Comparison of ENCODE assay signal across 10 mouse cellular contexts in the genomic region with DNA sequence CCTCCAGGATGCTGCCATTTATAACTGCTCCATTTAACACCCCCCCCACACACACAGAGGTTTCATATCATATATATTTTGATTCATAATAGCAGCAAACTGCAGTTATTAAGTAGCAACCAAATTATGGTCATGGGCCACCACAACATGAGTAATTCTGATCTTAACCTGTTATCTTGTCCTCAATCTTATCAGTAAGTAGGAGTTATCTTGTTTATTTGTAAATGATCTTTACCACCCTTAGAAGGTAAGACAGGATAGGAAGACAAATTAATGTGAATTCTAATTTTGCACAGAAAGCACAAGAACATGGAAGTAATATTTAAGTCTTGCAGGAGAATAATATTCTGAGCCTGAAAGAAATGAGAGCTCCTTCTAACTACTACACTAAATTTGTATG. TPM values are rescaled to one million over a fixed set of nuclear protein-coding genes. Genes with fewer than 3 reads are reported as not detected.
A peak's percentile ranks its signal among the peaks of the same experiment; 100 is the strongest.
DNase-seq lines count a peak whose midpoint lies in the region; ATAC-seq and TF ChIP-seq lines count a peak whose summit lies in the region.
"Had no signal": no experiment of that assay in that cellular context is flagged by ENCODE, and none has a peak within 500 bp of the region (broad histone marks: within the 10 kb centered on the region; RNA-seq: fewer than 3 reads in every experiment).

No protein-coding gene starts in this region.

- no peak for DNase-seq in kidney, postnatal 0 days (ENCODE audit: low spot score)
- DNase-seq in kidney, postnatal 10 days: no peak
- DNase-seq in adrenal gland, postnatal 36 days: no peak
- no peak for DNase-seq in cerebellum, postnatal 14 days
- DNase-seq in spleen, adult 12 weeks (ENCODE audit: low spot score): no peak
- DNase-seq: cerebellum, adult 9-11 months had no signal

- H3K9me3 ChIP-seq in kidney, postnatal 0 days (replicated peaks; ENCODE audit: low read length): no peaks in the 10 kb centered on the region
- no peaks in the 10 kb centered on the region for H3K9me3 ChIP-seq in forebrain, embryonic 12.5 days
- no peaks in the 10 kb centered on the region for H3K9me3 ChIP-seq in limb, embryonic 13.5 days
- H3K9me3 ChIP-seq in neural tube, embryonic 14.5 days (ENCODE audit: control insufficient read depth, low read length): no peaks in the 10 kb centered on the region

- H3K4me3 ChIP-seq in kidney, postnatal 0 days (replicated peaks; ENCODE audit: low read depth, low read length): peak overlapping the region; percentile 88; the same call in 1 of the 2 replicates
- peak overlapping the region; percentile 73 for H3K4me3 ChIP-seq in forebrain, embryonic 12.5 days (replicated peaks)
- peak overlapping the region; percentile 90 for H3K4me3 ChIP-seq in limb, embryonic 13.5 days
- H3K4me3 ChIP-seq in neural tube, embryonic 14.5 days (ENCODE audit: low read depth, low read length): peak overlapping the region; percentile 85; the same call in 1 of the 2 replicates

- peaks cover 14% of the 10 kb centered on the region; the same call in 1 of the 2 replicates for H3K36me3 ChIP-seq in kidney, postnatal 0 days (ENCODE audit: insufficient read depth, low read length)
- H3K36me3 ChIP-seq in forebrain, embryonic 12.5 days (replicated peaks): peaks cover 34% of the 10 kb centered on the region
- H3K36me3 ChIP-seq in limb, embryonic 13.5 days: peaks cover 38% of the 10 kb centered on the region
- H3K36me3 ChIP-seq in neural tube, embryonic 14.5 days (ENCODE audit: control insufficient read depth, insufficient read depth, low read length): peaks cover 12% of the 10 kb centered on the region

- H3K27ac ChIP-seq in kidney, postnatal 0 days: no peak overlapping the region
- no peak overlapping the region for H3K27ac ChIP-seq in forebrain, embryonic 12.5 days
- H3K27ac ChIP-seq in limb, embryonic 13.5 days: no peak overlapping the region
- no peak overlapping the region for H3K27ac ChIP-seq in neural tube, embryonic 14.5 days (ENCODE audit: low read depth, low read length)

- H3K4me2 ChIP-seq in kidney, postnatal 0 days (ENCODE audit: low read length): peak overlapping the region; percentile 69
- peak overlapping the region; percentile 74 for H3K4me2 ChIP-seq in forebrain, embryonic 12.5 days
- H3K4me2 ChIP-seq in limb, embryonic 13.5 days (replicated peaks): peak overlapping the region; percentile 70
- peak overlapping the region; percentile 92; the same call in 1 of the 2 replicates for H3K4me2 ChIP-seq in neural tube, embryonic 14.5 days (ENCODE audit: low read depth, low read length)

- H3K4me1 ChIP-seq in kidney, postnatal 0 days (replicated peaks; ENCODE audit: insufficient read depth, low read length): no peaks in the 10 kb centered on the region
- H3K4me1 ChIP-seq in forebrain, embryonic 12.5 days: peaks cover 18% of the 10 kb centered on the region
- H3K4me1 ChIP-seq in limb, embryonic 13.5 days: peaks cover 14% of the 10 kb centered on the region
- H3K4me1 ChIP-seq in neural tube, embryonic 14.5 days (ENCODE audit: control insufficient read depth, insufficient read depth, low read length): peaks cover 11% of the 10 kb centered on the region

- H3K9ac ChIP-seq in kidney, postnatal 0 days (ENCODE audit: low read depth, low read length): 0 out of 2 replicates have a peak overlapping the region, but pooled peaks have one; percentile 65
- H3K9ac ChIP-seq in forebrain, embryonic 12.5 days: peak overlapping the region; percentile 78
- peak overlapping the region; percentile 89; the same call in 1 of the 2 replicates for H3K9ac ChIP-seq in limb, embryonic 13.5 days
- H3K9ac ChIP-seq in neural tube, embryonic 14.5 days (replicated peaks; ENCODE audit: low read depth, low read length): no peak overlapping the region

- TF ChIP-seq CTCF in kidney, postnatal 0 days (IDR thresholded peaks at IDR 0.05; ENCODE audit: low read depth): no peak

- H3K27me3 ChIP-seq in kidney, postnatal 0 days (ENCODE audit: insufficient read depth, low read length): no peaks in the 10 kb centered on the region
- H3K27me3 ChIP-seq in forebrain, embryonic 12.5 days: no peaks in the 10 kb centered on the region
- no peaks in the 10 kb centered on the region for H3K27me3 ChIP-seq in limb, embryonic 13.5 days
- no peaks in the 10 kb centered on the region for H3K27me3 ChIP-seq in neural tube, embryonic 14.5 days (ENCODE audit: control insufficient read depth, insufficient read depth, low read length)
- H3K27me3 ChIP-seq: Patski had no signal

- ATAC-seq in kidney, postnatal 0 days (replicated peaks; ENCODE audit: low FRiP score, low read depth): no peak
- no peak for ATAC-seq in forebrain, embryonic 12.5 days (ENCODE audit: low FRiP score)
- ATAC-seq in limb, embryonic 13.5 days (ENCODE audit: low FRiP score, low read depth): no peak
- ATAC-seq in neural tube, embryonic 14.5 days (ENCODE audit: low read depth): no peak

RNA-seq across cellular contexts. Expression of gene Palb2, which starts 1.0 kb away (rescaled TPM):
- polyA plus RNA-seq in kidney, postnatal 0 days (2015; fragmentation: Nextera tagmentation; extraction: Ambion mirVana): 8.1 and 8.2 TPM in 2 replicates
- polyA plus RNA-seq in forebrain, embryonic 12.5 days (2016; fragmentation: Nextera tagmentation; extraction: Ambion mirVana): 20.4 and 22.2 TPM in 2 replicates
- polyA plus RNA-seq in limb, embryonic 13.5 days (2015; fragmentation: Nextera tagmentation; extraction: Ambion mirVana): 14.3 and 16.1 TPM in 2 replicates
- polyA plus RNA-seq in neural tube, embryonic 14.5 days (2014; fragmentation: Nextera tagmentation; extraction: Ambion mirVana): 5.3 and 6.2 TPM in 2 replicates
- total RNA-seq in adrenal gland, postnatal 36 days (2021): 1 to 10 TPM; 1.6 to 1.9 TPM

RNA-seq across cellular contexts. Expression of gene Dctn5, which starts 1.0 kb away (rescaled TPM):
- polyA plus RNA-seq in kidney, postnatal 0 days (2015; fragmentation: Nextera tagmentation; extraction: Ambion mirVana): 85.7 and 96.3 TPM in 2 replicates
- polyA plus RNA-seq in forebrain, embryonic 12.5 days (2016; fragmentation: Nextera tagmentation; extraction: Ambion mirVana): 121 and 125 TPM in 2 replicates
- 125 and 134 TPM in 2 replicates for polyA plus RNA-seq in limb, embryonic 13.5 days (2015; fragmentation: Nextera tagmentation; extraction: Ambion mirVana)
- 162 TPM in 2 replicates for polyA plus RNA-seq in neural tube, embryonic 14.5 days (2014; fragmentation: Nextera tagmentation; extraction: Ambion mirVana)
- total RNA-seq in adrenal gland, postnatal 36 days (2021): 10 to 100 TPM; 60.6 to 66.2 TPM

RNA-seq across cellular contexts. Expression of gene Plk1, which starts 27.4 kb away (rescaled TPM):
- 46.6 and 51.4 TPM in 2 replicates for polyA plus RNA-seq in kidney, postnatal 0 days (2015; fragmentation: Nextera tagmentation; extraction: Ambion mirVana)
- polyA plus RNA-seq in forebrain, embryonic 12.5 days (2016; fragmentation: Nextera tagmentation; extraction: Ambion mirVana): 158 and 171 TPM in 2 replicates
- 113 and 120 TPM in 2 replicates for polyA plus RNA-seq in limb, embryonic 13.5 days (2015; fragmentation: Nextera tagmentation; extraction: Ambion mirVana)
- polyA plus RNA-seq in neural tube, embryonic 14.5 days (2014; fragmentation: Nextera tagmentation; extraction: Ambion mirVana): 5.0 and 10.4 TPM in 2 replicates
- 1 to 10 TPM; 4.0 to 4.3 TPM for total RNA-seq in adrenal gland, postnatal 36 days (2021)

RNA-seq across cellular contexts. Expression of gene Ndufab1, which starts 30.1 kb away (rescaled TPM):
- polyA plus RNA-seq in kidney, postnatal 0 days (2015; fragmentation: Nextera tagmentation; extraction: Ambion mirVana): 975 and 1,004 TPM in 2 replicates
- 572 and 610 TPM in 2 replicates for polyA plus RNA-seq in forebrain, embryonic 12.5 days (2016; fragmentation: Nextera tagmentation; extraction: Ambion mirVana)
- 651 and 677 TPM in 2 replicates for polyA plus RNA-seq in limb, embryonic 13.5 days (2015; fragmentation: Nextera tagmentation; extraction: Ambion mirVana)
- polyA plus RNA-seq in neural tube, embryonic 14.5 days (2014; fragmentation: Nextera tagmentation; extraction: Ambion mirVana): 725 and 732 TPM in 2 replicates
- total RNA-seq in adrenal gland, postnatal 36 days (2021): 100 to 1,000 TPM; 502 to 538 TPM

RNA-seq across cellular contexts. Expression of gene Ern2, which starts 54.2 kb away (rescaled TPM):
- polyA plus RNA-seq in kidney, postnatal 0 days (2015; fragmentation: Nextera tagmentation; extraction: Ambion mirVana): 0.10 and 0.12 TPM in 2 replicates
- 0.24 and 0.32 TPM in 2 replicates for polyA plus RNA-seq in forebrain, embryonic 12.5 days (2016; fragmentation: Nextera tagmentation; extraction: Ambion mirVana)
- polyA plus RNA-seq in limb, embryonic 13.5 days (2015; fragmentation: Nextera tagmentation; extraction: Ambion mirVana): 0.05 and 0.13 TPM in 2 replicates
- 0.81 and 2.2 TPM in 2 replicates for polyA plus RNA-seq in neural tube, embryonic 14.5 days (2014; fragmentation: Nextera tagmentation; extraction: Ambion mirVana)
- total RNA-seq in adrenal gland, postnatal 36 days (2021): under 1 TPM; 0.13 to 0.16 TPM
- polyA plus RNA-seq: Patski had no signal
